Mouse (Mus musculus) ES-Bruce4 (cell line): ENCODE data around the gene Vwa5b1.

ENCODE experiments used
- CTCF ChIP-seq: IDR thresholded peaks from one replicate; pipeline ENCODE4 v1.8.1; 2011; ENCODE audit warnings: low read depth, low read length
- EP300 ChIP-seq: IDR thresholded peaks from 2 replicates; pipeline ENCODE4 v1.6.1; 2011; ENCODE audit warnings: low read depth, low read length; ENCODE audit not compliant: insufficient read depth
- POLR2A ChIP-seq: IDR thresholded peaks from one replicate; pipeline ENCODE4 v1.8.1; 2011; ENCODE audit warnings: low read length; ENCODE audit not compliant: insufficient read depth

GRCm38 (mm10) chr4:138648096-138648635 lies 12.5 kb upstream of the Vwa5b1 start:
- TF ChIP-seq POLR2A (no peak), CTCF (no peak), EP300 (peak; percentile 45; the same call in 1 of the 2 replicates)
